Mouse (Mus musculus): Measurements from ENCODE around the gene Mosmo.

GRCm38 (mm10) chr7:120695196-120695595 lies 17.8 kb downstream of the Mosmo start:
- no peak for TF ChIP-seq CTCF (IDR thresholded peaks at IDR 0.05; ENCODE audit: low read depth, low read length)
- no peak for TF ChIP-seq TAL1 (conservative IDR thresholded peaks at IDR 0.05; ENCODE audit: low read depth, low read length)
- no peak for TF ChIP-seq GATA1 (IDR thresholded peaks at IDR 0.05; ENCODE audit: borderline replicate concordance, low read length)

Data from G1E (cell line).